Mouse (Mus musculus): ENCODE data around the gene Clta. TPM values are rescaled to one million over a fixed set of nuclear protein-coding genes. Genes with fewer than 3 reads are reported as not detected.

Gene Clta
- total RNA-seq, 2 experiments from 2014 or later, result 280 to 281 TPM

DNA sequence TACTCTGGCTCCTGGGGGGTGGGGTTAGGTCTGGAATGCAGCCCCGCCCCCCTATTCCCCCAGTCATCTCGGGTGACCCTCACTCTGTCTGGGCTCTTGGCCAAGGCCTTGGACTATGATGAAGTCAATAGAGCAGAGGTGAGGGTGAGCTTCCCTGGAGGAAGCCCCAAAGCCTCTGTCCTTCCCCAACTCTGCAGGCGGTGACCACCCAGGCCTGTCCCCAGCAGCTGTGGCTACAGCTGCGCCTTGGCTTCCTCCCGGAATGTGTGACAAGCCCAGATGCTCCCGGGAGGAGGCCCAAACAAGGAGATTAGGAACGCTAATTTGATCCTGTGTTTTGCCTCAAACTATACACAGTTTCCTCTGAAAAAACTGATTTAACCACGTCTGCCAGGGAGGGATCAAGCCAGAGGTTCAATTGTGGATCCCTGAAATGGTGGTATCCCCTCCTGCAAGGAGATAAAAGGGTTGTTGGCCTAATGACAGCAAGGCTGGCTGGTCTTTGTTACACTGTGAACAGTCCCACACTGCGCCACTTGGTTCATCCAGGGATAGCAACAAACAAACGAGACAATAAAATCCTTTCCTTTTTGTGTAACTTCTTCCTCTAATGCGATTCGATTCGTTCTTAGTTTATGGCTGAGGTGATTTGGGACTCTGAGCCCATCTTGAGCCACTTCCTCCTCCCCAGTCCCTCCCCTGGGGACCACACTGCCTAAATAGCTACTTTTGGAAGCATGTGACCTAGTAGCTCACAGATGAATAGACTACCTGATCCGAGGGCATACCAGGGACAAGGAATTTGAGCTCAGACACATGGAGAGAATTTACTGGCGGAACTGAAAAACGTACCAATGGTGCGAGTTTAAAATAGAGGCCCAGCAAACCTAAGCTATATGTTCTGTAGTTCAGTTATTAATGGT is 25.5 kb upstream of the Clta start:
- intact Hi-C loops (cut with DNase I), result no loop called here
- no peak for DNase-seq (ENCODE audit: low spot score in 2 of 2)

DNA sequence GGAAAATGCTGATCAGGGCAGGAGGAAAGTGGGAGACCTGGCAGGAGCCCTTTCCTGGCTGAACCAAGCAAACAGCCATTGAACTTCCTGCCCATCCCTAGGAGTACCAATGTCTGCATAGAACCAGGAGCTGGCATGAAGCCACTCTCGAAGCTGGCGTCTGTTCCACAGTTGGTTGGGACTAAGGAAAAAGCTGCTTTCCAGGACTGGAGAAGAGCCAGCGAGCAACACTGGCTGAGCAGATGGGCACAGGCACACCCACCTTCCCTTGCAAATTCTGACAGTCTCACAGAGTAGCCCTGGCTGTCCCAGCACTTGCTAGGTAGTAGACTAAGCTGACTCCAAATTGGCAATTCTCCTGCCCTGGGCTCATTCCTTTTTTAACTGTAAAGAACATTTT is 24.5 kb upstream of the Clta start:
- DNase-seq (ENCODE audit: low spot score in 2 of 2), result peak; percentile 87 to 98
- intact Hi-C loops (cut with DNase I), result loop anchor here (5.0 to 10.0 kb wide), 2 partner anchors 72 to 215 kb away; no protein-coding TSS in a partner anchor

DNA sequence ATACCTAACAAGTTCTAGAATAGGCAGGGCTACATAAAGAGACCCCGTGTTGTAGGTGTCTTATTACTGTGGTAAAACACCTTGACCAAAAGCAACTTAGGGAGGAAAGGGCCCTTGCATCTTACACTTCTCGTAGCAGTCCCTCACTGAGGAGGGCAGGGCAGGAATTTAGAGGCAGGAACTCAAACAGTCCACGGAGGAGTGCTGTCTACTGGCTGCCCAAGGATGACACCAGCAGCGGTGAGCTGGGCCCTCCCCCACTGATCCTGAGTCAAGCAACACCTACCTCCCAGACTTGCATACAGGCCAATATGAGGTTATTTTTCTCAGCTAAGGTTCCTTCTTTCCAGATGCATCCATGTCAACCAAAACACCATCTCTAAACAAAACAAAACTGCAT is 24.0 kb upstream of the Clta start:
- intact Hi-C loops (cut with DNase I), result loop anchor here (5.0 to 10.0 kb wide), 2 partner anchors 73 to 215 kb away; no protein-coding TSS in a partner anchor
- DNase-seq (ENCODE audit: low spot score in 2 of 2), result no peak

DNA sequence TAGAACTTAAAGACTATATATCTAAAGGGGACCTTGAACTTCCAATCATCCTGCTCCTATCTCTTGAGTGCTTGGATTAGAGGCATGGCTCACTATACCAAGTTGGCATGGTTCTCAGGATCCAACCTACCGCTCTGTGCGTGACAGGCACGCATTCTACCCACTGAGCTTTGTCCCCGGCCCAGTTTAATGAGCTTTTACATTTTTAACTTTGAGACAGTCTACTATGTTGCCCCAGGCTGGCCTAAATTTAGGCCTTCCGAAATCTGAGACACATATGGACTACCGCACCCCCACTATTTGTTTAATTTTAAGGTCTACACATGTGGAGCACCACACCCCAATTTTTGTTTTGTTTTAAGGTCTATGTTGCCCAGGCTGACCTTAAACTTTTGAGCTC is 23.4 kb upstream of the Clta start:
- intact Hi-C loops (cut with DNase I), result loop anchor here (5.0 to 10.0 kb wide), 2 partner anchors 74 to 216 kb away; no protein-coding TSS in a partner anchor
- no peak for DNase-seq (ENCODE audit: low spot score in 2 of 2)

- no peak for DNase-seq (ENCODE audit: low spot score in 2 of 2)
- intact Hi-C loops (cut with DNase I), result loop anchor here (5.0 to 10.0 kb wide), 2 partner anchors 74 to 216 kb away; no protein-coding TSS in a partner anchor
Observed at GRCm38 (mm10) chr4:43981251-43981650, 23.0 kb upstream of the Clta start.

DNA sequence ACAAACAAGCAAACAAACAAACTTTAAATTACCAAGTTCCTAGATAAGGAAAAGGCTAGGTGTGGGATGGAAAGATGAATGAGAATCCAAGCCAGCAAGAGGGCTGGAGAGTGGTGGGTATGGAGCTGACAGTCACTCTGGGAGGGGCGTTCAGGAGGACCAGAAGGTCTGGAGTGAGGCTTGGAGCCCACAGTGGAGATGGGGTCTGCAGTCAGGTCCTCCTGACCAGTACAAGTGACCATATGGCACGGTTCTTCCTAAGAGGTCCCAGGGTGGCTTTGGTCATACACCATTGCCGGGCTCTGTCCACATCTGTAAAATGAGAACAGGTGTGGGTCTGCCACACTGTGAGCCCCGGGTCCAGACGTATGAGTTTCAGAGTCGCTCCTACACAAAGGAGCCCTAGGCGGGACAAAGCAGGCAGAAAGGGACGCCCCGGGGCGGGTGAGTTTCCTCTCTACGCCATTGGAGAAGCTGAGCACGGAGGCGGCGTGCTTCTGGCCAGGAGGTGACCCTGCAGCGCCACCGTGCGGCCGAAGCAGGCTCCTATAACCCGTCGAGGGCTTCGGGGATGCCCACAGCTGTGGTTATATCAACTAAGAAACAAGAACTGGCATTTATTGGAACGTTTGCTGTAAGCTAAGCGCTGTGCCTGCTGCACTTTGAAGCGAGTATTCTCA is 22.1 kb upstream of the Clta start:
- peak; percentile 93 to 94 for DNase-seq (ENCODE audit: low spot score in 2 of 2)
- intact Hi-C loops (cut with DNase I), result loop anchor here (1.0 to 10.0 kb wide), 4 partner anchors 25 to 217 kb away; partner anchors contain the start of gene Glipr2

DNA sequence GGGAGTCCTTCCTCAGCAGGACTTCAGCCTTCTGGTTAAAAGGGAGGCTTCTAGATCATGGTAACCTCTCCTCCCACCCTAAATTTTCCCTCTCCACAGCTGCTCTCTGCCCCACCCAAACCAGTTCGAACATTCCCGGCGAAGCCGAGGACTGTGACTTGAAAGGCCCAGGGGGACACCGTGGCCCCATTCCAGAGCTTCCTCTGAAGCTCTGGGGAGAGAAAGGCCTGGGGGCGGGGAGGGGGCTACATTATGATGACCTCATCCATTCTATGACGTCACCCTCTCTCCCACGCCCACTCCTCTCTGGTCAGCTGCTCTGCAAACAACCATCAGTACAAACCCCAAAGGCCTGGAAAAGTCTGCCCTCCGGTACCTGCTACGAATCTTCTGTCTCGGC is 21.1 kb upstream of the Clta start, which contains the start of gene Ccin:
Gene Ccin (plus strand): TSS at position 303 of the 400 bp plus-strand sequence.
- intact Hi-C loops (cut with DNase I), result loop anchor here (5.0 to 10.0 kb wide), 2 partner anchors 76 to 218 kb away; no protein-coding TSS in a partner anchor

DNA sequence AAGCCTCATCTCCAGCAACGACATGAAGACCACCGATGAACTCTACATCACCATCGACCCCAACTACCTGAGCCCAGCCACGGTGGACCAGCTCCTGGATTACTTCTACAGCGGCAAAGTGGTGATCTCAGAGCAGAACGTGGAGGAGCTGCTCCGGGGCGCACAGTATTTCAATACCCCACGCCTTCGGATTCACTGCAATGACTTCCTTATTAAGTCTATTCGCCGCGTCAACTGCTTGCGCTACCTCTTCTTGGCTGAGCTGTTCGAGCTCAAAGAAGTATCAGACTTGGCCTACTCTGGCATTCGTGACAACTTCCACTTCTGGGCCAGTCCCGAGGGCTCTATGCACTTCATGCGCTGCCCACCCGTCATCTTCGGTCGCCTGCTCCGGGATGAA is 20.5 kb upstream of the Clta start:
- intact Hi-C loops (cut with DNase I), result loop anchor here (5.0 to 10.0 kb wide), 2 partner anchors 76 to 219 kb away; no protein-coding TSS in a partner anchor
- no peak for DNase-seq (ENCODE audit: low spot score in 2 of 2)

More for the DNA sequence above, 21.1 kb upstream of the Clta start, which contains the start of gene Ccin:
- no peak for DNase-seq (ENCODE audit: low spot score in 2 of 2)

DNA sequence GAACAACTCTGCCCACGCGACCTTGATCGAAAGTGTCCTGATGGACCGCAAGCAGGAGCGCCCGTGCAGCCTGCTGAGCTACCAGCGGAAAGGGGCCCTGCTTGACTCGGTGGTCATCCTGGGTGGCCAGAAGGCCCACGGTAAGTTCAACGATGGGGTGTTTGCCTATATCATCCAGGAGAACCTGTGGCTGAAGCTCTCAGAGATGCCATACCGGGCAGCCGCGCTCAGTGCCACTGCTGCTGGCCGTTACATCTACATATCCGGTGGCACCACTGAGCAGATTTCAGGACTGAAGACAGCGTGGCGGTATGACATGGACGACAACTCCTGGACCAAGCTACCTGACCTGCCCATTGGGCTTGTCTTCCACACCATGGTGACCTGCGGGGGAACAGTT is 19.9 kb upstream of the Clta start:
- no peak for DNase-seq (ENCODE audit: low spot score in 2 of 2)
- intact Hi-C loops (cut with DNase I), result loop anchor here (5.0 to 10.0 kb wide), 2 partner anchors 77 to 220 kb away; no protein-coding TSS in a partner anchor

GRCm38 (mm10) chr4:43988976-43989375 is 15.3 kb upstream of the Clta start:
- DNase-seq (ENCODE audit: low spot score in 2 of 2), result no peak
- intact Hi-C loops (cut with DNase I), result loop anchor here (10.0 kb wide), 1 partner anchor 224 kb away; no protein-coding TSS in a partner anchor

DNA sequence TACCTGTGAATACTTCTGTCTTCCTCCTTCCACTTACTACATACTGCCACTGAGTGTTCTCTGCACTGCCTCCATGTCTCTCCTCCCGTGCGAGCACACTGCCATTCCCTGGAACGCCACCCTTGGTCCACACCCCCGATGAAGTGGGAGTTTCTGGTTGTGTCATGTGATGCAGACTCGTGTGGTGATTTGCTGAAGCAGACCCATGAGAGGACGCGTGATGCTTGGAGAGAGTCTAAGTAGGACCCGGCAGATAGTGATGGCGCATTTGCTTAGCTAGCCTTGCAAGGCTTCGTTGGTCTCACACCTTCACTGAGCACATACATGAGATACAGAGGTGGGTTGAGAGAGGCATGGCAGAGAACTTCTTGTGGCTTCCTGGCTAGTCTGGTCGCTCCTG is 11.2 kb upstream of the Clta start:
- intact Hi-C loops (cut with DNase I), result no loop called here
- DNase-seq (ENCODE audit: low spot score in 2 of 2), result no peak

DNA sequence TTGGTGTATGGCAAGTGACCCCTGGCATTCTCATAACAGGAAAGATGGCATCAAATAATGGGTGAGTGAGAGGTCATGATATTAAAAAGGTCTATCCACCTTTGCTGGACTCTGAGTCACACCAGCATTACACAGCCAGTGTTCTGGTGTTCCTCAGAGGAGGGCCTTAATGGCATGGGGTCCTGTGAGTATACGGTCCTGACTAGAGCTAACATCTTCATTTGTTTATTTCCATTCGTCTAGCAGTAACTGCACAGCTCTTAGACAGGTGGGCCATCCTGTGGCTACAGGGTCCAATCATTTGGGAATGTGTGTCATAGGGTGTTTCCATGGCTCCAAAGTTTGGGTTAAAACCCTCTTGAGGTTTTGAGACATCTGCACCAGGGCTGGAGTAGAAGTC is 9.9 kb upstream of the Clta start:
- intact Hi-C loops (cut with DNase I), result no loop called here
- DNase-seq (ENCODE audit: low spot score in 2 of 2), result no peak

GRCm38 (mm10) chr4:44003622-44004021 is 630 bp upstream of the Clta start:
- intact Hi-C loops (cut with DNase I), result no loop called here
- DNase-seq (ENCODE audit: low spot score in 2 of 2), result no peak

- no peak for DNase-seq (ENCODE audit: low spot score in 2 of 2)
- intact Hi-C loops (cut with DNase I), result no loop called here
Observed at GRCm38 (mm10) chr4:44004623-44005409, 564 bp downstream of the Clta start.

DNA sequence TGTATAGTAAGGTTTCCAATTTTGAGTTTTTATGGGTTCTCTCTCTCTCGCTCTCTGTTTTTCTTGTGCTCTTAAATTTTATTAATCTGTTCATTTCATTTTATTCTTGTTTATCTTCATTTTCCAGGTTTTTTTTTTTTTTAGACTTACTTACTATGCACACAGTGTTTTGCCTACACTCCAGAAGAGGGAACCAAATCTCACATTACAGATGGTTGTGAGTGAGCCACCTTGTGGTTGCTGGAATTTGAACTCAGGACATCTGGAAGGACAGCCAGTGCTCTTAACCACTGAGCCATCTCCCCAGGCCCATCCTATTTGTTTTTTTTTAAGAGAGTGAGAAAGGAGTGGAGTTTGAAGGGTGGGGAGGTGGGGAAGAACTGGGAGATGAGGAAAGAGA is 5.9 kb downstream of the Clta start:
- intact Hi-C loops (cut with DNase I), result no loop called here

GRCm38 (mm10) chr4:44010893-44011292 is 6.6 kb downstream of the Clta start:
- DNase-seq (ENCODE audit: low spot score in 2 of 2), result no peak
- intact Hi-C loops (cut with DNase I), result no loop called here

More for the DNA sequence above, 5.9 kb downstream of the Clta start:
- DNase-seq (ENCODE audit: low spot score in 2 of 2), result no peak

GRCm38 (mm10) chr4:44011799-44012198 is 7.5 kb downstream of the Clta start:
- DNase-seq (ENCODE audit: low spot score in 2 of 2), result no peak
- intact Hi-C loops (cut with DNase I), result no loop called here

- intact Hi-C loops (cut with DNase I), result no loop called here
- peak; percentile 92 to 98 for DNase-seq (ENCODE audit: low spot score in 2 of 2)
Observed at GRCm38 (mm10) chr4:44012376-44013367, 8.4 kb downstream of the Clta start.
